Mouse (Mus musculus): Measurements from ENCODE around the gene Men1.

Gene Men1

DNA sequence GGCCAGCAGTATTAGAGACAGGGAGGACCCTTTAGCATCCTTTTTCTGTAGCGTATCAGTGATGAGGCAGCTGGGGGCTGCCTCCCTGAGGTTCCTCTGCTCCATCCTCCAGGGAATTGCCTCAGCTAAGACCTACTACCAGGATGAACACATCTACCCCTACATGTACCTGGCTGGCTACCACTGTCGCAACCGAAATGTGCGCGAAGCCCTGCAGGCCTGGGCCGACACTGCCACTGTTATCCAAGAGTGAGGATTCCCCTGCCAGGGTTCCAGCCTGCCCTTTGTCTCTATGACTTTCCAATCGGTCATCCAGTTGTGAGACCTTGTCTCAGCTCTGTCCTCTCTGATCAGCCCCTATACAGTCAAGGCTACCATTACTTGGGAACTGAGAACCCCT lies 3.4 kb downstream of the Men1 start:
- in situ Hi-C loops (cut with MboI, MseI): loop anchor here in 1 of 2 experiments (5.0 kb wide), 1 partner anchor 76 kb away; no protein-coding TSS in a partner anchor

DNA sequence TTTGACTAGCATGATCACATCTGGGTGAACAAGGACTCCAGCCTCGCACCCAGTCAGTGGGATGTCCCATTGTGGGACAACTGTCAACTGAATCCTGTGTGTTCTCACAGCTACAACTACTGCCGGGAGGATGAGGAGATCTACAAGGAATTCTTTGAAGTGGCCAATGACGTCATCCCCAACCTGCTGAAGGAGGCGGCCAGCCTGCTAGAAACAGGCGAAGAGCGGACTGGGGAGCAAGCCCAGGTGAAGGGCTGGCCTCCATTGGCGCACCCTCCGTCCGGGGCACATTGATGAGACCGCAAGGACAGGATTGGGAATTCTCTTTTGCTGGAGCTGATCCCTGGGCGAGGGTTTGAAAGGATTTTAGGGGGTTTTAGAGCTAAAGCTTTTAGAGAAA lies 3.9 kb downstream of the Men1 start:
- in situ Hi-C loops (cut with MboI, MseI): loop anchor here in 1 of 2 experiments (5.0 kb wide), 1 partner anchor 76 kb away; no protein-coding TSS in a partner anchor

DNA sequence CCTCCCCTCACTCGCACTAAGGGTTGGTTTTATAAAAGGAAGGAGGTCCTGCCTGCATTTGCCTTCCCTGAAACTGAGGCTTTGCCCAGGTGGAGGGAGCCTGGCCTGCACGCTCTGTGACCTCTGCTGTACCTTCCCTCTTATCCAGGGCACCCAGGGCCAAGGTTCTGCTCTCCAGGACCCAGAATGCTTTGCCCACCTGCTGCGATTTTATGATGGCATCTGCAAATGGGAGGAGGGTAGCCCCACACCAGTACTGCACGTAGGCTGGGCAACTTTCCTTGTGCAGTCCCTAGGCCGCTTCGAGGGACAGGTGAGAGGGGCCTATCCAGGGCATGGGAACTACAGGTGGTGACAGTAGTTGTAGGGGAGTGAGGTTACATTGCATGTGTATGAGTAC lies 4.4 kb downstream of the Men1 start:
- in situ Hi-C loops (cut with MboI, MseI): loop anchor here in 1 of 2 experiments (5.0 kb wide), 1 partner anchor 77 kb away; no protein-coding TSS in a partner anchor

DNA sequence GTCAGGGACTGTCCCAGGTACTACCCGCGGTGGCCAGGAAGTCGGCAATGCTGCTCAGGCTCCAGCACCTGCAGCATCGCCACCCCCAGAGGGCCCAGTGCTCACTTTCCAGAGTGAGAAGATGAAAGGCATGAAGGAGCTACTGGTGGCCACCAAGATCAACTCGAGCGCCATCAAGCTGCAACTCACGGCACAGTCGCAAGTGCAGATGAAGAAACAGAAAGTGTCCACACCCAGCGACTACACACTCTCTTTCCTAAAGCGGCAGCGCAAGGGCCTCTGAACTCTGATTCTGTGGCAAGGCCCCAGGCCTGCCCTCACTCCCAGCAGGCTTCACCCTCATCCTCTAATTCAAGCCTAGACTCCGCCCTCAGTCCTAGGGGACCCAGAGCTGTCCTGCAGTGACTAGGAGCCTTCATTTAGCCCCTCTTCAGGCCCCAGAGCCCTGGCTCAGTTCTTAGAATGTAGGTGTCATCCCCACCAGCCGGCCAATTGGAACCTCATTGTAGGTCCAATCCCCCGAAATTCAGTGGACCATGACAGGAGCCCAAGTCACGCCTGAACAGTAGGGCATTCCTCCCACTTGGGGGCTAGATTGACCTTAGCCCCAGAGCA lies 5.2 kb downstream of the Men1 start:
- in situ Hi-C loops (cut with MboI, MseI): loop anchor here in 1 of 2 experiments (5.0 kb wide), 1 partner anchor 78 kb away; no protein-coding TSS in a partner anchor

DNA sequence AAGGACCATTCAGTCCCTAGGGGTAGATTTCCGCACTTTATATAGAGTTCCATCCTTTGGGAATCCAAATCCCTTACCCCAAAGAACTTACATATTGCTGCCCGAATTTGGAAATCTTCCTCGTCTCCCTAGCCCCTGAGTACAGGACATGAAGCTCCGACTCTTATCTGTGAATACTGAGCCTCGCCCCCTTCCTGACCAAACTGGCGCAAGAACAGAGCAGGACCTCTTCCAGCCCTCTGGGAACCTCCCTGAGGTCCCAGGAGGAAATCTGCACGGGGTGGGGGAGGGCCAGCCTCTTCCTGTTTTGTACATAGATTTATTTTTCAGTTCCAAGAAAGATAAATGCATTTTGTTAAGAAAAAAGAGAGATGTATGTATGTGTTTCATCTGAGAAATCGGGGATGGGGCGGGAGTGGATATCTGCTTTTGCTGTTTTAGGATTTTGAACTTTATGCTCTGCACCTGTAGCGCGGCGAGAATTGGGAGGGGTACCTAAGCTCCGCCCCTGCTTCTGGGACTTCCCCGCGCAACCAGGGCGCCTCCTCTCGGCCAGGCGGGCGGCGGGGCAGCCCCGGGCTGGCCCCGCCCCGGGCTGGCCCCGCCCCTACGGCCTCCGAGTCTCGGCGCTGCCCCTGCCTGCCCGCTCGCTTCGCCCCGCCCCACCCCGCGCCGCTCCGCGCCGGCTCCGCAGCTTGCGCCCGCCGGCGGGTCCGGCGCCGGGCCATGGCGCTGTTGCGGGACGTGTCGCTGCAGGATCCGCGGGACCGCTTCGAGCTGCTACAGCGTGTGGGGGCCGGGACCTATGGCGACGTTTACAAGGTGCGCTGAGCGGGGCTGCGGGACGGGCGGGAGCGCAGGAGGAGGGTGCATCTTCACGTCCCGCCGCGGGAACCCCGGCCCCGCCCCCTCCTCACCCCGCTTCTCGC lies 6.0 kb downstream of the Men1 start, which contains the start of gene Map4k2:
Map4k2 (plus strand) TSS at position 612 of the 929 bp plus-strand sequence.
- in situ Hi-C loops (cut with MboI, MseI): no loop called here

DNA sequence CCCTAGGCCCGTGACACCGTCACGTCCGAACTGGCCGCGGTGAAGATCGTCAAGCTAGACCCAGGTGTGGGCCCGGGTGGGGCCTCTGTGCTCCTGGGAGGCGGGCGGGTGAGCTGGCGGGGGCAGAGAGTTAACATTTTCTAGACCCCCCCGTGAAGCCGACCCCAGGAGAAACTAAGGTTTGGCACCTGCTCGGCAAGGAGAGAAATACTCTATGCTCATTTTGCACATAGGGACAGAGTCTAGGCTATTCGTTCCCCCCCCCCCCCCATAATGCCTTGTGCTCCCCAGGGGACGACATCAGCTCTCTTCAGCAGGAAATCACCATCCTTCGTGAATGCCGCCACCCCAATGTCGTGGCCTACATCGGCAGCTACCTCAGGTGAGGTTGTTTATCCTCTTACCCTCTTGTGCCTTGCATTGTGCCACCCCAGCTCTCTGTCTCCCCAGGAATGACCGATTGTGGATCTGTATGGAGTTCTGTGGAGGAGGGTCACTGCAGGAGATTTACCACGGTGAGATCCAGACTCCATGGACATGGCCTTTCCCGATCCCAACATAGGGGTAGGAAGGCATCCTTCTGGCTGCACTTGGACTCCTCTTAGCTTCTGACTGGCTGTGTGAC lies 6.8 kb downstream of the Men1 start:
- in situ Hi-C loops (cut with MboI, MseI): no loop called here

DNA sequence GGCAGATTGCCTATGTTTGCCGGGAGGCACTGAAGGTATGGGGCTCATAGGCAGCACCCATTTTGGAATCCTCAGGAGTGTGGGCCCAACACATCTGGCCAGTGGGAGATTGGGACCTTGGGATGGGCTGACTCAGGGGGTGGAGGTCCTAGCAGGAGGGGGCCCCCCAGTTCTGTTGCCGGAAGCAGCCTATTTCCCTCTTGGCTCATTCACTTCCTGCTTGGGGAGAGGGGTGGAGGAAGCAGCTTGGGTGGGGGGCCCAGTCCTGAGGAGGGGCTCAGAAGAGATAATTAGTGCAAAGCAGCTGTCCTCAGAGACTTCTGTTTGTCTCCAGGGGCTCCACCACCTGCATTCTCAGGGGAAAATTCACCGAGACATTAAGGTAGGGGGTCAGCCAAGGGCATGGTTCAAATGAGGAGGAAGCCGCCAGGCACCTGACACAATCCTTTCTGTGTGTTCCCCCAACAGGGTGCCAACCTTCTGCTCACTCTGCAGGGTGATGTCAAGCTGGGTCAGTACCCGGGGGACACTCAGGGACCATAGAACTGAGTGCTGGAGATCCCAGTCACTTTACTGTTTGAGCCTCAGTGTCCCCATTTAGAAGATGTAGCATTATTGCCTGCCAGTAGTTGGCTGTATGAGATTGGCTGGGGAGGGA lies 7.6 kb downstream of the Men1 start:
- in situ Hi-C loops (cut with MboI, MseI): no loop called here

DNA sequence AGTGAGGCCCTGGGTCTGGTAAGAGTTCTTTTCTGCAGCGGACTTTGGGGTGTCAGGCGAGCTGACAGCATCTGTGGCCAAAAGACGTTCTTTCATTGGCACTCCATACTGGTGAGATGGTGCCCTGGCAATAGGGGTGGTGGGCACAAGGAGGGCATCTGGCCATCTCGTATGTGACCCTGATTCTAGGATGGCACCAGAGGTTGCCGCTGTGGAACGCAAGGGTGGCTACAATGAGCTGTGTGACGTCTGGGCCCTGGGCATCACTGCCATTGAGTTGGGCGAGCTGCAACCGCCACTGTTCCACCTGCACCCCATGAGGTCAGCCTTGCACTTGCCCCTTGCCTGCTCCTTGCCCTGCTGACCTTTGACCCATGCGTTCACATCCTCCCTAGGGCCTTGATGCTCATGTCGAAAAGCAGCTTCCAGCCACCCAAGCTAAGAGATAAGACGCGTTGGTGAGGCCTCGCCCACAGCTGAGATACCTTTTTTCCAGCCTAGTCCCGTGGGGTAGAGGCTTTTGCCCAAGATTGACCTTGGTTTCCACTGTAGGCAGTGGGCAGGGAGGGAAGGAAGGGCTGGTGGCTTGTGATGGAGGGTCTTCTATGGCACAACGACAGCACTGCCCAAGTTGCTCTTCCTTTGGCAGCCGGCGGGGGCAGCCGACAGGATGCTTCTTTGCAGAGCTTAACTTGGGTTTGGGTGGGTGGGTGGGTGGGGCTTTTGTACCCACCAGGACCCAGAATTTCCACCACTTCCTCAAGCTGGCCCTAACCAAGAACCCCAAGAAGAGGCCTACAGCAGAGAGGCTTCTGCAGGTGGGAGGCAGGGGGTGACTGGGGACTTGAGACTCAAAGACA lies 8.5 kb downstream of the Men1 start:
- in situ Hi-C loops (cut with MboI, MseI): no loop called here

DNA sequence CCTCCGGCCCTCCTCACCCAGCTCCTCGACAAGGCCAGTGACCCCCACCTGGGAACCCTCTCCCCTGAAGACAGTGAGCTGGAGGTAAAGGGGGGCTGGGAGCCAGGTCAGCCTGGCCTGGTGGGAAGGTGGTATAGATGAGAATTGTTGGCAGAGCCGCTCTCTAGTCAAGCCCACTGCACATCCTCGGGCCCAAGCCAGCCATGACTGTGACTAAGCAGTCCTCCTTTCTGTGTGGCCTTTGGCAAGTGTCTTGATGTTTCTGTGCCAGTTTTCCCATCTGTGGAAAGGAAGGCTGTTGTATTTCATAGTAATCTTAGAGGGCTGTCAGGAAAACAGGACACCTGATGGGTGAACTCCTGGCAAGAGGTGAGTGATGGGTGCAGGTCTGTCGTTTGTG lies 9.2 kb downstream of the Men1 start:
- in situ Hi-C loops (cut with MboI, MseI): no loop called here

DNA sequence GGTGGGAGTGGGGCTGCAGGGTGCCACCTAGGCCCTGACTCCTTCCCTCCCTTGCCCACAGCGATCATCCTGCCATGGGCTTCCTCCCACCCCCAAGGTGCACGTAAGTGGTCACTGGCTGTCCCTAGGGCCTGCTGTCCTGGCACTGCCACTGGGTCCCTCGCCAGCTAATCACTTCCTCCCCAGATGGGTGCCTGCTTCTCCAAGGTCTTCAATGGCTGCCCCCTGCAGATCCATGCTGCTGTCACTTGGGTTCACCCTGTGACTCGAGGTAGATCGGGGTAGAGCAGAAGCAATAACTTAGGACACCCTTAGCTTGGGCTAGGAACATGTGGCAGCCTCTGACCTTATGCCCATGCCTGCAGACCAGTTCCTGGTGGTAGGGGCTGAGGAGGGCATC lies 11.2 kb downstream of the Men1 start:
- in situ Hi-C loops (cut with MboI, MseI): no loop called here

DNA sequence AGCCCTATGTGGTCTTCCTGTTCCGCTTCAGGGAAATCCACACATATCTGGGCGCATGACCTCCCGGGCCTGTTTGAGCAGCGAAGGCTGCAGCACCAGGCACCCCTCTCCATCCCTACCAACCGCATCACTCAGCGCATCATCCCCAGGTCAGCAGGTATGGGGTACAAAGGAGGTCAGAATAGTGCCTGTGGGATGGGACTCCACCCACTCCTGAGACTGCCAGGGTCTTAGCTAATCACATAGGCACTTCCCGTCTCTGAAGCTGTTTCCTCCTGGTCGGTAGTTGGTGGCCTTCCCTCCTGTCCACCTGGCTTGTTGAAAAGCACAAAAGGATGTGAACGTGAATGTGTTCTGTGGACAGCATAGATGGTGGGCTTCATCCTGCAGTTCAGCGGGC lies 11.9 kb downstream of the Men1 start:
- in situ Hi-C loops (cut with MboI, MseI): no loop called here

DNA sequence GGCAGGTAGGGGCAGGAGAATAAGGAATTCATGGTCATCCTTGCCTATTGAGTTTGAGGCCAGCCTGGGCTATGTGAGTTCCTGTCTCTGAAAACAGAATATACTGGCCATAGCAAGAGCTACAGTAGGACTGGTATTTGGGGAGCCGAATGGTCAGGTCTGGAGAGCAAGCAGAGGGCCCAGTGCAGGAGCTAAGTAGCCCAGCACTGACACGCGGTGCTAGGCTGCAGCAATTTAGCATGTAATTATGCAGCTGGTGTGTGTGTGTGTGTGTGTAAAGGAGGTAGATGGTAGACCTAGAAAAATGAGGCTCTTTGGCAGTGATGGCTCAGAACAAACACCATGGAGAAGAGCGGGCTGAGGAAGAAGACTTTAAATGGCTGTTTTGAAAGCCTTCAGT lies 12.8 kb downstream of the Men1 start:
- in situ Hi-C loops (cut with MboI, MseI): no loop called here

DNA sequence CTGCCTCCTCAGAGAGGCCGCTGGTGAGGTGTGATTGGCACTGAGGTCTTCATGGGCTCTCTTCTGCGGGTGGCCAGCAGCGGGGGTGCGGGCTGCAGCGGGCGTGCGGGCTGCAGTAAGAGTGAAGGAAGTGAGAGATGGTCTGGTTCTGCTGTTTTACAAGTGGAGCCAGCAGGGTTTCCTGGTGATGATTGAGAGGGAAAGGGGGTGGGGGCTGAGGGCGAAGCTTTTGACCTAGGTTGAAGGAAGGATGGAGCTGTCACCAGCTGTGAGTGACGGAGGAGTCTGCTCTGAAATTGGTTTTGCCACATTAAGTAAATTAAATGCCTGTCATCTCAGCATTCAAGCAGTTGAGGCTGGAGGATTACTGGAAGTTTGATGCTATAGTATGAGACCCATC lies 13.9 kb downstream of the Men1 start:
- in situ Hi-C loops (cut with MboI, MseI): no loop called here

DNA sequence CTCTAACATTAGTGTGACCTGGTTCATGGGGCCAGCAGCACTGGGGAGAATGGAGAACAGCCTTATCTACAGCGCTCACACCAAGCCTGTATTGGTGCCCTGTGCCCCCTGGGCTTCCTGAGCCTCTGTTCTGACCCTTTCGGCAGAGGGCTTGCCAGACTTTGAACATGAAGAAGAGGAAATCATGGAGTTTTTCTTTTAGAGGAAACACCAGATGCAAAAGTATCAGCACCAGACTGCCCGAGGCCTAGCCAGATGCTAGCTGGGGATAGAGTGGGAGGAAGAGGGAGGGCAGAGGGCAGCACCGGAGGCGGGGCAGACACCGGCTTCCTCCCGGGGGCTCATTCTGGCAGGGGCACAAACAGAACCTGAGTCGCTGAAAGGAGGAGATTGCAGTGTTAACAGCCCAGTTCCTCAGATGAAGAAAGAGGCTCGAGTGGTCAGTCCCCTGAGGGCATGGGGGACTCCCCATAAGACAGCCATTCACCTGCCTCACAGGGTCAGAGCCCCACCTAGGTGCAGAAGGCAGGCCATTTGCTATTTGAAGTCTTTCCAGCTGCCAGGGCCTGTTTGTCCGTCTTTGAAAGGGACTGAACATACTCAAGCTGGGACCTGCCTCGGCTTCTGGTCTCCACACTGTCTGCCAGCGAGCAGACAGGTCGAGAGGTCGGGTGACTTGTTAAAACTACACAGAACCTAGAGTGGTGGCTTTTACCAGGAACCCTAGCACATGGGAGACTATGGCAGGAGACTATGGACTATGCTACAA lies 14.6 kb downstream of the Men1 start:
- in situ Hi-C loops (cut with MboI, MseI): no loop called here

DNA sequence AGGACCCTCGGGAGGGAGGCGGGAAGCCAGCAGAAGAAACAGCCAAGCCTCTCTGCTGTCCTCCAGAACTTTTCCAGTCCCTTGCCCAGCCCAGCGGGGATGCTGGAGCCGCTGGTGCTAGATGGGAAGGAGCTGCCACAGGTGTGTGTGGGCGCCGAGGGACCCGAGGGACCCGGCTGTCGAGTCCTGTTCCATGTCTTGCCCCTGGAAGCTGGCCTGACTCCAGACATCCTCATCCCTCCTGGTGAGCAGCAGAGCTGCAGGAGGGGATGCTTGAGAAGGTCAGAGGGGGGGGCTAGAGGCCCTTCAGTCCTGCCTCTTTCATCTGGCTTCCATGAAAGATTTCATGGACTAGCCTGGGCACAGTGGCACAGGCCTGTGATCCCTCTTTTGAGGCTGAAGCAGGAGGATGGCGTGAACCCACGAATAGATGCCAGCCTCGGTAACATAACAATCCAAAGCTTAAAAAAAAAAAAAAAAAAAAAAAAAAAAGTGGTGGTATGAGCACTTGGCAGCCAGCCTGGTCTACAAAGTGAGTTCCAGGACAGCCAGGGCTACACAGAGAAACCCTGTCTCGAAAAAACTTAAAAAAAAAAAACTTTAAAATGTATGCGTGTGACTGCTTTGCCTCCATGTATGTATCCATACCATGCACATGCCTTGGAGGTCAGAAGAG lies 16.8 kb downstream of the Men1 start:
- in situ Hi-C loops (cut with MboI, MseI): no loop called here

DNA sequence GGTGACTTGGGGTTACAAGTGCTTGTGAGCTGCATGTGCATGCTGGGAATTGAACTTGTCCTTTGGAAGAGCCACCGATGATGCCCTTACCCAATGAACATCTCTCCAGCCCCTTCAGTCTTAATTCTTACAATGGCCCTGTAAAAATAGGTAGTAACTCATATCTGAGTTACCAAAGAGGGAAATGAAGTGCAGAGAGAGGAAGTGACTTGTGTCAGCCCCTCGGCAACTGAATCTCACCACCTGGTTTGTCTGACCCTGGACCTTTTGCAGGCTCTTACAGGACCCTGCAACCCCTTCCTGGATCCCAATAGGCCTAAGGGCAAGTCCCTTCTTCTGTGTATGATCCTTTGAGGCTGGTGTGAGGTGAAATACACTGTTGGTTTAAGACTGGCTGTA lies 17.3 kb downstream of the Men1 start:
- in situ Hi-C loops (cut with MboI, MseI): no loop called here

DNA sequence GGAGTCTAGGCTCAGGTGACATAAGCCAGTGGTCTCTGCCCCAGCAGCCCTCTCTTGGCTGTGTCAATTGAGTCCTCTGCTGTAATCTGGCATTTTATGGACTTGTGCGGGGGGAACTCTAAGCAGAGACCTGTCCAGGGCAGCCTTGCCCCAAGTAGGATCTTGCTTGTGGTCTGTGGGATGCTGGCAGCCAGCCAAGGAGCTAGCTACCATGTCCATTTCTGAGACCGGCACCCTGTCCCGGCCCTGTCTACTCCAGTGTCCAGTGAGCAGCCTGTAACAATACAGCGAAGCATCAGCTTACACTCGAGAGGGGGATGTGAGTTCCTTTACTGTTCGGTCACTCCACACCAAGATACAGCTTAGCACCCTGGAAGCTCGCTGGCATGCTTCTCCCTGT lies 19.3 kb downstream of the Men1 start:
- in situ Hi-C loops (cut with MboI, MseI): no loop called here

DNA sequence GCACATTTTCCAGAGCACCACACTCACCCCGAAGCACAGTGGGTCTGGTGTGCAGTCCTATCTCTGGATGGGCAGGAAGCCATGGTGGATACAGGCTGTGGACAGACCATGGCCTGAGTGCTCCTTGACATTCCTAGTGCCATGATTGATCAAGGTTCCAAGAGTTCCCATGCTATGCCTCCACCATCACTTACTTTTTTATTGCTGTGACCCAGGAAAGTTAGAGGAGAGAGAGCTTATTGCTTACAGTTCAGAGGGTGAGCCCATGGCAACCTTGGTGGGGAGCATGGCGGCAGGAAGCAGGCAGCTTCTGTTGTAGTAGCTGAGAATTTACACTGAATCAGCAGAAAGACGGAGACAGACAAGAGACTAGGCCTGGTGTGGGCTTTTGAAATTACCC lies 26.5 kb downstream of the Men1 start:
- in situ Hi-C loops (cut with MboI, MseI): no loop called here

DNA sequence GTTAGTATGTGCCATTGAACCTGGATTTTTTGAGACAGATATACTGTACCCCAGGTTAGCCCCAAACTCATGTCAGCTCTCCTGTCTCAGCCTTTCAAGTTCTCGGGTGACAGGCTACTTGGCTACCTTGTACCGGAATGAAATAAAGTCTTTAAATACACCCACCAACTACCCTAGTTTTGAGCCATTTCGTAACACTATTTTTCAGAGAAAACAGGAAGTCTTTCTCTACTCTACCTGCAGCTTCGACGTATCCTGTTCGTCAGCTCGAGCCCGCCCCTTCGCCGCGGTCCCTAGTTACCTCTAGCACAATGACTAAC lies 28.3 kb downstream of the Men1 start:
- in situ Hi-C loops (cut with MboI, MseI): no loop called here

All from T-helper 17 cell (primary cell).